Mouse (Mus musculus) urinary bladder, postnatal 10 days (tissue): Measurements from ENCODE around the gene Aven.

ENCODE experiments used
- DNase-seq: peaks from one replicate; pipeline ENCODE4 v3.0.0; 2022; ENCODE audit warnings: low spot score

Aven gene

GRCm38 (mm10) chr2:112490483-112491196 is 2.1 kb upstream of the Aven start:
- no peak for DNase-seq

- DNase-seq = no peak
These were observed 1.1 kb upstream of the Aven start for GRCm38 (mm10) chr2:112491629-112492028.

GRCm38 (mm10) chr2:112492431-112492855 is 321 bp upstream of the Aven start:
- DNase-seq = no peak

GRCm38 (mm10) chr2:112493539-112494260 is 936 bp downstream of the Aven start:
- DNase-seq = no peak

GRCm38 (mm10) chr2:112497851-112498250 is 5.1 kb downstream of the Aven start:
- no peak for DNase-seq

GRCm38 (mm10) chr2:112501209-112501608 is 8.4 kb downstream of the Aven start:
- peak; percentile 19 for DNase-seq

GRCm38 (mm10) chr2:112503978-112504377 is 11.2 kb downstream of the Aven start:
- no peak for DNase-seq

- DNase-seq = no peak
These were observed 14.2 kb downstream of the Aven start for GRCm38 (mm10) chr2:112506841-112507435.

GRCm38 (mm10) chr2:112507444-112507843 is 14.7 kb downstream of the Aven start:
- no peak for DNase-seq

- no peak for DNase-seq
These were observed 17.4 kb downstream of the Aven start for GRCm38 (mm10) chr2:112510140-112510539.

GRCm38 (mm10) chr2:112513036-112513435 is 20.3 kb downstream of the Aven start:
- no peak for DNase-seq

- DNase-seq = no peak
These were observed 24.0 kb downstream of the Aven start for GRCm38 (mm10) chr2:112516728-112517127.

- no peak for DNase-seq
These were observed 24.5 kb downstream of the Aven start for GRCm38 (mm10) chr2:112517218-112517617.

GRCm38 (mm10) chr2:112518541-112518940 is 25.8 kb downstream of the Aven start:
- no peak for DNase-seq

- no peak for DNase-seq
These were observed 28.0 kb downstream of the Aven start for GRCm38 (mm10) chr2:112520526-112521482.

GRCm38 (mm10) chr2:112526933-112527332 is 34.2 kb downstream of the Aven start:
- no peak for DNase-seq

GRCm38 (mm10) chr2:112532812-112533496 is 40.2 kb downstream of the Aven start:
- no peak for DNase-seq

- no peak for DNase-seq
These were observed 42.0 kb downstream of the Aven start for GRCm38 (mm10) chr2:112534677-112535222.

- DNase-seq = no peak
These were observed 46.0 kb downstream of the Aven start for GRCm38 (mm10) chr2:112538783-112539182.

GRCm38 (mm10) chr2:112541695-112542285 is 49.0 kb downstream of the Aven start:
- no peak for DNase-seq

- DNase-seq = no peak
These were observed 63.8 kb downstream of the Aven start for GRCm38 (mm10) chr2:112556527-112556926.
